Mouse (Mus musculus) forebrain, embryonic 12.5 days (tissue): ENCODE results near the gene Opa3. TPM values are rescaled to one million over a fixed set of nuclear protein-coding genes. Genes with fewer than 3 reads are reported as not detected.

Experiments
- ATAC-seq: fragments of 200-750 bp; cut with Nextera tagmentation; 2 replicates; pipeline ENCODE4 v1.8.0; 2017; ENCODE audit warnings: moderate TSS enrichment; ENCODE audit not compliant: low FRiP score
- H3K27ac ChIP-seq: fragments of 300-500 bp; sonication (generic); 2 replicates; pipeline ENCODE4 v1.5.1; 2016; ENCODE audit warnings: mild to moderate bottlenecking
- H3K27me3 ChIP-seq: fragments of 300-500 bp; sonication (generic); 2 replicates; pipeline ENCODE4 v1.6.1; 2016; ENCODE audit warnings: mild to moderate bottlenecking
- H3K36me3 ChIP-seq: fragments of 300-500 bp; sonication (generic); replicated peaks from 2 replicates; pipeline ENCODE4 v1.6.1; 2016; ENCODE audit warnings: mild to moderate bottlenecking
- H3K4me1 ChIP-seq: fragments of 300-500 bp; sonication (generic); 2 replicates; pipeline ENCODE4 v1.6.1; 2016
- H3K4me2 ChIP-seq: fragments of 300-500 bp; sonication (generic); 2 replicates; pipeline ENCODE4 v1.6.1; 2016; ENCODE audit warnings: mild to moderate bottlenecking, moderate library complexity
- H3K4me3 ChIP-seq: fragments of 300-500 bp; sonication (generic); replicated peaks from 2 replicates; pipeline ENCODE4 v1.5.1; 2016; ENCODE audit warnings: mild to moderate bottlenecking
- H3K9ac ChIP-seq: fragments of 300-500 bp; sonication (generic); 2 replicates; pipeline ENCODE4 v1.6.1; 2016; ENCODE audit warnings: mild to moderate bottlenecking
- H3K9me3 ChIP-seq: fragments of 300-500 bp; sonication (generic); 2 replicates; pipeline ENCODE4 v1.6.1; 2016
- WGBS: fragments of 180-500 bp; shearing (Covaris S2); methylation state at CpG from one replicate; pipeline ENCODE4 v1.1.7; 2016; 5-methylcytosine and 5-hydroxymethylcytosine counted together
- polyA plus RNA-seq: library from polyadenylated mRNA; unstranded; fragments of >200 nt; fragmentation: Nextera tagmentation; extraction: Ambion mirVana; gene quantifications from 2 replicates; pipeline ENCODE4 v1.2.1, GENCODE M21; 2016

The Opa3 gene
- polyA plus RNA-seq, 1 experiment from 2014 or later: 45.5 TPM

DNA sequence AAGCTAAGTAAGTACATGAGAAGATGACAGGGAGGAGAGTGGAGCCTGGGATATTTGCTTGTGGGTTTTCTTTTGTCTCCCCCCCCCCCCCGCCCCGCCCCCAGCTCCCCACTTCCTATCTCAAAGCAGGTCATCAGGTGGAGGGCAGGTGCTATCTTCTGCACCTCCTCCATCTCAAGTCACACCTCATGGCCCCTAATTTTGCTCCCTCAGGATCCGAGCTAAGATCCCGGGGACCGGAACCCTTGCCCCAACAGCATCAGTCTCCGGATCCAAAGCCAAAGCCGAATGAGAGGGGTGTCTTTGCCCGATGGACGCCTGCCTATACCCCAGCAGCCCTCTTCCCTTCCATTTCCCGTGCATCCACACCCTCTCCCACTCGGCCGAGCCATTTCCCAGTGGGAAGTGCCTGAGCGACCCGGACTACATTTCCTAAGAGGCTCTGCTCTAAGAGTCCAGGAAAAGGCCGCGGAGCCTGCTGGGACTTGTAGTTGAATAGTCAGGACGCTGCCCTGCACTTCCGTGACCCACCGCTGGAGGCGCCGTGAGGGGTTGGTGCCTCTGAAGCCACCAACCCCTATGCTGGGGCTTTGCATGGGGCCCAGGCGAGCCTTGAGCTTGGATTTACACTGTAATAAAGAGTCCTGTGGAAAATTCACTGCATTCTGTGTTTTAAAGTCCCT, 67.5 kb downstream of the Opa3 start:
- peak overlapping the region; percentile 16; the same call in 1 of the 2 replicates for H3K4me3 ChIP-seq
- ATAC-seq: peak; percentile 80
- no peaks in the 10 kb centered on the region for H3K9me3 ChIP-seq
- H3K36me3 ChIP-seq: peaks cover 19% of the 10 kb centered on the region
- H3K4me2 ChIP-seq: peak overlapping the region; percentile 44
- 0 out of 2 replicates have a peak overlapping the region, but pooled peaks have one; percentile 31 for H3K27ac ChIP-seq
- H3K27me3 ChIP-seq: no peaks in the 10 kb centered on the region
- H3K9ac ChIP-seq: 0 out of 2 replicates have a peak overlapping the region, but pooled peaks have one; percentile 9
- H3K4me1 ChIP-seq: peaks cover 16% of the 10 kb centered on the region
- WGBS: 12% methylated on average over 22 of the region's 22 CpGs

DNA sequence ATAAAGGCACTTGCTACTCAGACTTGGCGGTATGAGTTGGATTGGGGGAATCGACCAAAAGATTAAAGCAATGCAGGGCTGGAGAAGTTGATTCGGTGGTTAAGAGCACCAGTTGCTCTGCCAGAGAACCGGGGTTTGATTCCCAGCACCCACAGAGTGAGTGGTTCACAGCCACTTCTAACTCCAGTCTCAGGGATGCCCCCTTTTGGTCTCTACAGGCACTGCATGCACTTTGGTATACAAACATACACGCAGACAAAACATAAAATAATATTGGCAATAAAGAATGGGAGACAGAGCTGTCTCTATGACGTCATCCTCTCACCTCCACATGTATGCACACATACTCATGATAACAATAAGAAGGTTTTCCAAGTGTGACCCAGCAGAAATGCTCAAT, 68.9 kb downstream of the Opa3 start:
- H3K9me3 ChIP-seq: no peaks in the 10 kb centered on the region
- WGBS: 90% methylated on average over 6 of the region's 6 CpGs
- no peak overlapping the region for H3K4me2 ChIP-seq
- H3K27ac ChIP-seq: no peak overlapping the region
- H3K4me1 ChIP-seq: peaks cover 13% of the 10 kb centered on the region
- ATAC-seq: no peak
- no peak overlapping the region for H3K4me3 ChIP-seq
- H3K27me3 ChIP-seq: peaks cover 7% of the 10 kb centered on the region
- H3K36me3 ChIP-seq: peaks cover 19% of the 10 kb centered on the region
- no peak overlapping the region for H3K9ac ChIP-seq

DNA sequence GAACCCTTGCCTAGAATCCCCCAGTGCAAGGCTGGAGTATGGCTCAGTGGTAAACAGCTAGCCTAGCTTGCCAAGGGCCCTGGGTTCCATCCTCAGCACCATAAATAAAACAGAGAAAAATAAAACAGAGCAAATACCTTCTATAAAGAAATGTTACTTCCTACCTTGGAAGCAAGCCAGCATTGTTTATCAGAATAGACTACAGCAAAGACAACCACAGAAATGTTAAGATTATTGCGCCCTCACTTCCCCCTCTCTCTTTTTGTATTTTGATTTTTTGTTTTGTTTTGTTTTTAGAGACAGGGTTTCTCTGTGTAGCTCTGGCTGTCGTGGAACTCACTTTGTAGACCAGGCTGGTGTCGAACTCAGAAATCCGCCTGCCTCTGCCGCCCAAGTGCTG, 69.7 kb downstream of the Opa3 start:
- WGBS: 94% methylated on average over 5 of the region's 5 CpGs
- Histone ChIP-seq H3K4me3 (no peak overlapping the region), H3K9me3 (no peaks in the 10 kb centered on the region), H3K4me2 (no peak overlapping the region), H3K27me3 (peaks cover 14% of the 10 kb centered on the region), H3K4me1 (peaks cover 15% of the 10 kb centered on the region), H3K9ac (no peak overlapping the region), H3K36me3 (peaks cover 19% of the 10 kb centered on the region), H3K27ac (no peak overlapping the region)
- ATAC-seq: no peak

DNA sequence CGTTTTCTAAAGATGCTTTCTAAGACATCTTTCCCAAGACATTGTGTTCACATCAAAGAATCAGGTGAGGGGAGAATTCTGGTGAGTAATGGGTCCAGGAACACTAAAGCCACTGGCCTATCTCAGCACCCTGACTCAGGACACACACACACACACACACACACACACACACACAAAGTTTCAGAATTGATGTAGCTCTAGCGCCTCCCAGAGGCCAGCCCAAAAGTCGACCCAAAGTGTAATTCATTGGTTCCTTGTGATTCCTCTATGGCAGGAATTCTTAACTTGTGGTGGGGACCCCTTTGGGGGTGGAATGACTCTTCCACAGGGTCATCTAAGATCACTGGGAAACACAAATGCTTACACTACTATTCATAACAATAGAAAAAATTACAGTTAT, 71.1 kb downstream of the Opa3 start:
- no peak overlapping the region for H3K9ac ChIP-seq
- H3K27me3 ChIP-seq: peaks cover 28% of the 10 kb centered on the region
- peaks cover 9% of the 10 kb centered on the region; the same call in 1 of the 2 replicates for H3K36me3 ChIP-seq
- H3K4me2 ChIP-seq: no peak overlapping the region
- no peak overlapping the region for H3K4me3 ChIP-seq
- H3K27ac ChIP-seq: no peak overlapping the region
- H3K4me1 ChIP-seq: peaks cover 23% of the 10 kb centered on the region
- no peaks in the 10 kb centered on the region for H3K9me3 ChIP-seq
- WGBS: 21% methylated on average over 3 of the region's 3 CpGs
- ATAC-seq: no peak

DNA sequence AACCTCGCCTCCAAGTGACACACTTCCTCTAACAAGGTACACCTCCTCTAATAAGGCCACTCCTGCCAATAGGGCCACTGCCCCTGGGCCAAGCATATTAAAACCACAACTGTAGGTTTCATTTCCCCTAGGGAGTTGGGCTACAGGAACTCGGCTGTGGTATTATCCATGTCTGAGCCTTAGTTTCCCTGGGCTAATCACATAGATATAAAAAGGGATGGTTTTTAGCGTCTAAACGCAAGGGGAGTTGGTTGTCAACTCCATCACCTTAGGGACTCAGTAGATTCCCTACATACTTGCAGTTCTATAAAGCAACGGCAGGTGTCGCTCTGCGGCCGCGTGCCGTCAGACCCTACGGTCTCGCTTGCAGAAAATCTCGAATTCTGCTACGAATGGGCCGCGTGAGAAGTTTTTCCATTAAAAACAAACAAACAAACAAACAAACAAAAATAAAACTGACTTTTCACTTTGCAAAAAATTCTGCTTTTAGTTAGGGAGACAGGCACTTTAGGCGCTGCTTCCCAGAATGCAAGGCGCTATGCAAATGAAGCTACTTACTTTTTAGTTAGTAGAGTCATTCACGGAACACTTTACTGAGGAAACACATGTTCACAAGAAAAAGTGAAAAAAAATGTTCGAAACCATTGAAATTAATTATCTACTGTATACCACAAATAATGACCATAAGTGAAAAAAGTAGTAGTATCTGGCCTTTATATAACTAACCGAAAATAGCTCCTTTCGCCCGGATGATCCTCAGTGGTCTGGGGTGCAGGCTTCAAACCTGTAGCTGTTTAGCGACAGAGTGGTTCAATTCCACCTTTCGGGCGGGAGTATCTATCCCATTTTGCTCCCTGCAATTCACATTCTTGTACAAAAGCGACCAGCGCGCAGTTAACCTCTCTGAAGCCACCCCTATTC, 72.6 kb downstream of the Opa3 start:
- peak; percentile 85 for ATAC-seq
- peak overlapping the region; percentile 42 for H3K9ac ChIP-seq
- no peaks in the 10 kb centered on the region for H3K36me3 ChIP-seq
- H3K27ac ChIP-seq: no peak overlapping the region
- H3K9me3 ChIP-seq: no peaks in the 10 kb centered on the region
- under 1% methylated on average over 29 of the region's 29 CpGs for WGBS
- peaks cover 32% of the 10 kb centered on the region for H3K4me1 ChIP-seq
- H3K4me3 ChIP-seq: peak overlapping the region; percentile 42
- peak overlapping the region; percentile 59 for H3K4me2 ChIP-seq
- peaks cover 44% of the 10 kb centered on the region for H3K27me3 ChIP-seq

DNA sequence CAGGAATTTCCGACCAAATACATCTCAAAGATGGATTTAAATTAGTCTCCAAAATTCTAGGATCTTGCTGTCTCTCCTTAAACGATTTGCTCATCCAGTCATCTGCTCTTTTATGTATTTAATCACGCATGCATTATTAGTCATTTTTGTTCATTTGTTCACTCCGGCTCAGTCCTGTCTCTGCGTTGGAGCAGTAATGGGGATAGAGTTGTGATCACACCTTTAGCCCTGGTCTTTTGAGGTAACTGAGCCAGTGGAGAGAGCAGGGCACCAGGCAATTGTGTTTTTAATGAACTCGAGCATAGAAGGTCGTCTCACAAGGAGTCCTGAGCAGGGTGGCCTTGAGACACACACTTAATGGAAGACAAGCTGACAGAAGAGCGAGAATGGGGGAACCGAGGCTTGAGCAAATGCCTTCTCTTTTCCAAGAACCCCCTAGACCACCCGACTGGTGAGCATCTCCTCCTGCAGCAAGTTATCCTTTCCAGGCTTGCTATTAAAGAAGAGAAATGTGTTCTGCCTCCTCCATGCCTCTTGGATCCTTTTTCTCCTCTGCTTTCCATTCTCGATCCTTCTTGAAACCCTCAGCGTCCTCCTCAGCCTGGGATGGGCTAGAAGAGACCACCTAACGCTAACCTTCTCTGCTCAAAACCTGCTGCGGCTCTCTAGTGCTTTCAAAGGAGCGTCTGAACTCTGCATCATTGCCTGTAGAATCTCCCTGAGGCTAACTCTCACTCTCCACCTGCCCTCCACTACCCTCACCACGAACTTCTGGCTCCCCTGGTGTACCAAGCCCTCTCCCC, 73.5 kb downstream of the Opa3 start:
- no peaks in the 10 kb centered on the region for H3K36me3 ChIP-seq
- H3K9me3 ChIP-seq: no peaks in the 10 kb centered on the region
- peaks cover 53% of the 10 kb centered on the region for H3K27me3 ChIP-seq
- H3K4me1 ChIP-seq: peaks cover 32% of the 10 kb centered on the region
- no peak for ATAC-seq
- peak overlapping the region; percentile 59 for H3K4me2 ChIP-seq
- WGBS: 7% methylated on average over 16 of the region's 16 CpGs
- peak overlapping the region; percentile 42 for H3K4me3 ChIP-seq
- peak overlapping the region; percentile 29; the same call in 1 of the 2 replicates for H3K9ac ChIP-seq
- no peak overlapping the region for H3K27ac ChIP-seq

DNA sequence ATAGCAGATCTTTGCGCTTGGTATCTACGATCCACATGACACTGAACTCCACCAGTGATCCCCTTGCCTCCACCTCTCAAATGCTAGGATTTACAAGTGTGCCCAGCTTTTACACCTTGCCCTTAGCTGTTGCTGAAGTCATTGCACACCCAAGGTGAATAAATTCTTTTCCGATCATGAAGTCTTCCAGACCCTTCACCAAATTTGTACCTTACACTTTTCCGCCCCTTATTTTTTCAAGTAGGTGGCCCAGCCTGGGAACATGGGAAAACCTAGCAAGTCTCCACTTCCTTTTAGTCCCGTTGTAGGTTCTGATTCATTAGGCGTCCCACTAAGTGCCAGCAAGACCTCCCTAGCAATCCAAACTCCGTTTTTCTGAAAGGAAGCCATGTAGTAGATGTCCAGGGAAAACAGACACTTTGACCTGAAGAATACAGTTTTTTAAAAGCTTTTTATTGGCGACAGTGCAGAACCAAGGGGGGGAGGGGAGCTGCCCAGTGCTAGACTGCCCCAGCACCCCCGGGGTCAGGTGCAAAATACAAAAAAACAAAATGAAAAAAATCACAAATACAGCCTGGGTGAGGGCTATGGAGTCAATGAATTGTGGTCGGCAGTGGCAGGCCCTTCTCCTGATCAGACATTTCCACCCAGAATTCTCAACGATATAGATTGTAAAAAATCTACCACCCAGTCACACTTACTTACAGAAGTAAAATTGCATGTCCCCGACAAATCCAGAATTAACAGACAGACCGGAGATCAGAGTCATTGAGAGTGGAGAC, 74.3 kb downstream of the Opa3 start:
- Histone ChIP-seq H3K27ac (no peak overlapping the region), H3K36me3 (no peaks in the 10 kb centered on the region), H3K4me3 (peak overlapping the region; percentile 42; the same call in 1 of the 2 replicates), H3K9me3 (no peaks in the 10 kb centered on the region), H3K27me3 (peaks cover 61% of the 10 kb centered on the region), H3K4me1 (peaks cover 32% of the 10 kb centered on the region), H3K9ac (no peak overlapping the region), H3K4me2 (peak overlapping the region; percentile 59)
- WGBS: 51% methylated on average over 13 of the region's 13 CpGs
- ATAC-seq: no peak

DNA sequence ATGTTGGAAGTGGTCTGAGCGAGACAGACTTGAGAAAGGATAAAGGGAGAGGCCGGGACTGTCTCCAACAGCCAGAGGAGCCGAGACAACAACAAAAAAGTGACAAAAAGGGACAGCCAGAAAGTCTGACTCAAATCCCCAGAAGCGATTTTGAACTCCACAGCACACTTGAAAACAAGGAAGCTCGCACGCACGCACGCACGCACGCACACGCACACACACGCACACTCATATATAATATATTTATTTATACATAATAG, 74.8 kb downstream of the Opa3 start:
- WGBS: 77% methylated on average over 12 of the region's 12 CpGs
- no peaks in the 10 kb centered on the region for H3K36me3 ChIP-seq

DNA sequence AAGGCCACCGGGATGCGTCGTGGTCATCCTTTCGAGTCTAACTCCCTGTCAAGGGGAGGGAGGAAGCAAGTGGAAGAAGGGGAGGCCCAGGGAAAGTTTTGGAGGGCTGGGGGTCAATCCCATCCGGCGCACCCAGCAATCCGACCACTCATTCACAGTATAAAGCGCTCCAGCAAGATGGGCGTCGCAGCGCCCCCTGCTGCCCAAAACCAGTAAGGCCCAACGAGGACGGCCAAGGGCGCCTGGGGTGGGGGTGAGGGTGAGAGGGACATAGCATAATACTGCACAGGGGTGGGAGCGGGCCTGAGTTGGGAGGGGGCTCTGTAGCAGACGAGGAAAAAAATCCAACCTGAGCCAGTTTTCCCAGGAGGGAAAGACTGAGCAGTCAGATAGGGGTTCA, 75.6 kb downstream of the Opa3 start:
- 1% methylated on average over 16 of the region's 16 CpGs for WGBS
- no peaks in the 10 kb centered on the region for H3K9me3 ChIP-seq
- no peak for ATAC-seq
- peak overlapping the region; percentile 30 for H3K9ac ChIP-seq
- H3K36me3 ChIP-seq: no peaks in the 10 kb centered on the region
- H3K4me3 ChIP-seq: 0 out of 2 replicates have a peak overlapping the region, but pooled peaks have one; percentile 11
- H3K4me1 ChIP-seq: peaks cover 40% of the 10 kb centered on the region
- no peak overlapping the region for H3K27ac ChIP-seq
- peaks cover 66% of the 10 kb centered on the region for H3K27me3 ChIP-seq
- H3K4me2 ChIP-seq: peak overlapping the region; percentile 53

More for the DNA sequence above, 74.8 kb downstream of the Opa3 start:
- Histone ChIP-seq H3K27ac (no peak overlapping the region), H3K4me3 (no peak overlapping the region), H3K4me2 (no peak overlapping the region), H3K4me1 (peaks cover 37% of the 10 kb centered on the region), H3K27me3 (peaks cover 66% of the 10 kb centered on the region), H3K9ac (no peak overlapping the region), H3K9me3 (no peaks in the 10 kb centered on the region)
- no peak for ATAC-seq

DNA sequence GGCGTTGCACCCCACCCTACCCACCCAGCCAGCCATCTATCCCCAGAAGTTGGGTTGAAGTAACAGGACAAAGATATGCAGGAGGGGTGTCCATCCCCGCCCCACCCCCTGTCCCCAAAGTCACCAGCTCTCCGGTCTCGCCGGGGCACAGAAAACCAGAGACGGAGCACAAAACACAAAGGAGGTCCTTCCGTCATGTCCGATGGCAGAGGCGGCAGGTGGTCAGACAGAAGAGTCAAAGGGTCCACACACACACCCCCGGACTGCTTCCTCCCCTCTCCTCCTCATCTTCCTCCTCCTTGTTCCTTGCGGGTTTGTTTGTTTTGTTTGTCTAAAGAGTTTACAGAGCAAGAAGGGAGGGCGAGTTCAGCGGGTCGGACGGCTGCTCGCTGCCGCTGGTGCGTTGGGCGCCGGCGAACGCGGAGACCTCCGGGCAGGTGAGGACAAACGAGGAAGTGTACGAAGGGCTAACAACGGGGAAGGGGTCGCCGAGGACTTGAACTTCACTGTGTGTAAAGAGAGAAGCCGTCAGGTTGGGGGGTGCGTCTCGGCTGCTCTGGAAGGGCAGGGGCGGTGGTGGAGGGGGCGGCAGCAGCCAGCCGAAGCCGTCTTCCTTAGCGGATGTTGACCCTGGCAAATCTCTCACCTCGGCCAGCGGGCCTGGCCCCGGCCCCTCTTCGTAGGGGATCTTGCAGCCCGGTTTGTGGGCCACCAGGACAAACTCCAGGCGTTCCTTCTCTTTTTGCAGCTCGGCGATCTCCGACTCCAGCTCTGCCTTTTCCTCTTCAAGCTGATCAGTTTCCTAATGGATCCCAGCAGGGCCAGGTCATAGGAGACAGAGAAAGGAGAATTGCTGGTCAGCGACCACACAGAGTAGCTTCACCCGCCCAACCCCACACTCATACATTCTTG, 76.6 kb downstream of the Opa3 start:
- Histone ChIP-seq H3K4me1 (peaks cover 50% of the 10 kb centered on the region), H3K36me3 (no peaks in the 10 kb centered on the region), H3K4me3 (peak overlapping the region; percentile 38), H3K9me3 (no peaks in the 10 kb centered on the region), H3K4me2 (peak overlapping the region; percentile 53), H3K9ac (peak overlapping the region; percentile 41), H3K27me3 (peaks cover 73% of the 10 kb centered on the region), H3K27ac (no peak overlapping the region)
- WGBS: 2% methylated on average over 48 of the region's 48 CpGs
- ATAC-seq: no peak

DNA sequence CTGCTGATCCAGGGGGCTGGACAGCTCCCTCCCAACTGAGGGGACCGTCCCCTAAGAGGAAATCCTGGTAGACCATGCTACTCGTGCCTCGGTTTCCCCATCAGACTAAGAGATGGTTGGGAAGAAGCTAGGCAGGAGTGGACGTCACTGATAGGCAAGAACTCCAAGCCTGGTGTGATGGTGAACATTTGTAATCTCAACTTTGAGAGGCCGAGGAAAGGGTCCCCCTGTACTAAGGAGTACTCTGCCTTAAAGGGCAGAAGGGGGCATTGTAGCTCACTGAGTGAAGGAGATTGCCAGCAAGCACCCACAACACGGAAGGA, 77.2 kb downstream of the Opa3 start:
- no peak overlapping the region for H3K27ac ChIP-seq
- no peaks in the 10 kb centered on the region for H3K9me3 ChIP-seq
- ATAC-seq: no peak
- H3K4me1 ChIP-seq: peaks cover 54% of the 10 kb centered on the region
- 8% methylated on average over 6 of the region's 6 CpGs for WGBS
- no peaks in the 10 kb centered on the region for H3K36me3 ChIP-seq
- peak overlapping the region; percentile 53 for H3K4me2 ChIP-seq
- peaks cover 73% of the 10 kb centered on the region for H3K27me3 ChIP-seq
- peak overlapping the region; percentile 38; the same call in 1 of the 2 replicates for H3K4me3 ChIP-seq
- no peak overlapping the region for H3K9ac ChIP-seq
